Mouse (Mus musculus): ENCODE data around the gene Nfatc3. TPM values are rescaled to one million over a fixed set of nuclear protein-coding genes. Genes with fewer than 3 reads are reported as not detected.

Gene Nfatc3
- 124 TPM for polyA plus RNA-seq (2014; fragmentation: Illumina TruSeq; extraction: RNeasy Lipid Tissue Mini Kit (QIAGEN cat#74804); ENCODE audit: low read depth, low replicate concordance)

DNA sequence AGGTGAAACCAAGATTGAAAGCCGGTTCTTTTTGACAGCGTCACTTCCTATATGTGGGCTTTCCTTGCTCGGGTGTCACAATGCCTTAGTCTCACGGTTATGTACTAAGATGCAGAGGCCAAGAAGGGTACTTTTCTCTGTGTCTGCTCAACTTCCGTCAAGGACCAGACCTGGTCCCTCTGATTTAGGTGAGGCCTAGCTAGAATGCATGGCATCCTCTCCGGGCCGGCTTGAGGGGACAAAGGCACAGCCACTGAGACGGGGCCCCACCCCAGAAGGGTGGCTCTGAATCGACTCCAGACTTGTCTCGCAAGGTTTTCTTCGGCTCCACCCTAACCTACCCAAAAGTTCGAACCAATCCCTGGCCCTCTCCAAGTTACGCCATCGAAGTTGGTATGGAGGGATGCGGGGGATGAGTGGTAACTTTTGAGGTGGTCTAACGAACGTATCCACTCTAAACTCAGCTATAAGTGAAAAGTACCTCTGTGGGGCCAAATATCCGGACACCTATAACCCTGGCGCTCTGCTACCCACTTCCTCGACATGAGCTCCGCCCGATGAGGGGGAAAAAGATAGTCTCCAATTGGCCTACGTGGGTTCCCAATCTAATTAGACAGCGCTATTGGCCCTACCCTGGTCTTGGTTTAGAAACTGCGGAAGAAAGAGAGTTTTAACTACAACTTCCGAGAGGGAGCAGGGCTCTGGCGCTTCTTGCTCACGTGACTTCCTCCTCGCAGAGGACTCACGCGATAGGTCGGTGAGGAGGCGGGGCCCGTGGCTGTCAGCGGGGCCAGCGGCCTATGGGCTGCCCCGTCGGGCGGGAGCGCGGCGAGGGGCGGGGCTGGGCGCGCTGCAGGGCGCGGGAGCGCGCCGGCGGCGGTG, at the start of gene Nfatc3:
Gene Nfatc3, plus strand, starts transcription at position 110 of the 882 bp plus-strand sequence.

DNA sequence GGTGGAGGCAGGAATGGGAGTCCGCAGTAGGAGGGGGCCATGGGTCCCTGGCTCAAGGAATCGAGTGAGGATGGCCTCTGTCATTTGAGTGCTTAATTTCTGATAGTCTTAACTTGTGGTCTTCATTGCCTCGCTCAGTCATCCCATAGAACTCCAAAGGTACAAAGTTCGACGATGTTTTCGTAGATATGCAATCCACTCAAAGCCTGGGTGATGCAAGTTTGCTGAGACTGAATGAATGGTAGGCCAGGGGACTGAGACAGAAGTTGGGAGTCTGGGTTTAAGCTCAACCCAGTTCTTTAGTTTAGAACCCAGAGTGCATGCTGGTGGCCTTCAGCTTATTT, 47.0 kb upstream of the Nfatc3 start, which contains the start of gene Ddx28:
Gene Ddx28, minus strand, starts transcription at position 240 of the 344 bp plus-strand sequence.

DNA sequence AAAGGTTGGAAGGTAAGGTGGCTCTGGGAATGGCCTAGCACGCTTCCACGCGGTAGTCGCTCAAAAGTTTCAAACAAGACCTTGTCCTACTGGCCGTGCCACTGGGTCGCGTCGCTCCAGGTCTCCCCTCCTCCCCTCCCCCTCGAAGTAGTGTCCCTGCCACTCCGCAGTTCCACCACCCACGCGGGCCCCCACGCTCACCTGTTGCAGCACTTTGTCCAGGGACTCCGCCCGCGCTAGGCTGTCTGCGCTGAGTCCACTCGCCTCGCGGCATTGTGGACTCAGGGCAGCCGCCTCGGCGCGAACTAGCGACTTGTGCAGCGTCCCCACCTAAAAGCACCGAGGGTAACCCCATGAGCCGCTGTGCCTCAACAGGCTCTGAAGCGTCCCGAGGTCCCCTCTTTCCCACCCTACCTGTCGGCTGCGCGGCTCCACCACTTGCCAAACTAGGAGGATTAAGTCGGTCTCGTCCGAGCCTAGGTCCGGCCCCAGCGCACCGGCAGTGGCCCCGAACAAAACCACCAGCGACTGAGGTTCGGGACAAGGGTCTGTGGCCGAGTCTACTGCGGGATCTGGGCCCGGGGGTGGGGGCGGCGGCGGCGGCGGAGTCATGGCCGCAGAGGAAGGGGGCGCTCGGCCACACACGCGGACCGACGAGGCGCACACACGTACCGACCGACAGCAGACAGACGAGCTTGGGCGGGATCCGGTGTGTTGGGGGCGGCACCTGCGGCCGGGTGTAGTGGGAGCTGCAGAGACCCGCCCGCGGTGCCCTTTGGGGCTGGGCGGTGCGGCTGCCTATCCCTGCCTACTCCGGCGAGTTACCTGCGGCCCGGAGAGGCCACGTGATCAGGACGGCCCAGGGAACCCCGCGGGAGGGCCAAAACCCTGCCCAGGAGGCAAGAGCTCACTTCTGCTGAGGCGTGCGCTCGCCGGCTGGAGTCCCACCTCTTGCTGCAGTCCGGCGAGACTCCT, 77.8 kb downstream of the Nfatc3 start, which contains the start of gene Esrp2:
Gene Esrp2, minus strand, starts transcription at position 819 of the 975 bp plus-strand sequence.

DNA sequence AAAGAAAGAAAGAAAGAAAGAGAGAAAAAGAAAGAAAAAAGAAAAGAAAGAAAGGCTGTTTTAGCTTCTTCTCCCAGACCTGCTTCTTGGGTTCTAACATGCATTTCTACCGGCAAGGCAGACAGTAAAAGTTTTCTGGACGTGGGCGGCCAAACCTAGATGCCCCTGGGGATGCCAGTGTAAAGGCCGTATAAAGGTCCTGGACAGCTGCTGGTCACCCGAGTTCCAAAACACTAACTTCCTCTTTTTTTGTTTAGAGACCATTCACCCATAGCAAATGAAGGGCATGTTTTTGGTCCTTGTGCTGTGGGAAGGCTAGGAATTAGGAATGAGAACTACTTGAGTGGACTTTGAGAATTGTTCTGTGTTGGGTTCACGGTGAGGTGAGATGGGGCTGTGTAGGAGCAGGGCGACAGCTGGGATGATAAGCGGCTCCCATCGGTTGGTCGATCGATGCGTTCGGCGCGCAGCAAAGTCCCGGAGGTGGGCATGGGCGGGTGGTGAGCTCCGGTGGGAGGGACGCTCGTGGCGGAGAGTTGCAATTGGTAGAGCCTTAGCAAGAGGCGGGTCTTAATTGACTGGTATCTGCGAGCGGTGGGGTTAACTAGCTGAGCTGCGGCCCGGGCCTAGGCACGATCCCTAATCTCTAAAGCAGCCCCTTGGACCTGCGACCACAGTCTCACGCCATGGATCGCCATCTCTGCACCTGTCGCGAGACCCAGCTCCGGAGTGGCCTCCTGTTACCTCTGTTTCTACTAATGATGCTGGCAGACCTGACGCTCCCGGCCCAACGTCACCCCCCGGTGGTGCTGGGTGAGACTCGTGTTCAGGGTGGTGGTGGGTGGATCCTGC, 91.4 kb downstream of the Nfatc3 start, which contains the start of gene Pla2g15:
Gene Pla2g15, plus strand, starts transcription at position 599 of the 852 bp plus-strand sequence.

DNA sequence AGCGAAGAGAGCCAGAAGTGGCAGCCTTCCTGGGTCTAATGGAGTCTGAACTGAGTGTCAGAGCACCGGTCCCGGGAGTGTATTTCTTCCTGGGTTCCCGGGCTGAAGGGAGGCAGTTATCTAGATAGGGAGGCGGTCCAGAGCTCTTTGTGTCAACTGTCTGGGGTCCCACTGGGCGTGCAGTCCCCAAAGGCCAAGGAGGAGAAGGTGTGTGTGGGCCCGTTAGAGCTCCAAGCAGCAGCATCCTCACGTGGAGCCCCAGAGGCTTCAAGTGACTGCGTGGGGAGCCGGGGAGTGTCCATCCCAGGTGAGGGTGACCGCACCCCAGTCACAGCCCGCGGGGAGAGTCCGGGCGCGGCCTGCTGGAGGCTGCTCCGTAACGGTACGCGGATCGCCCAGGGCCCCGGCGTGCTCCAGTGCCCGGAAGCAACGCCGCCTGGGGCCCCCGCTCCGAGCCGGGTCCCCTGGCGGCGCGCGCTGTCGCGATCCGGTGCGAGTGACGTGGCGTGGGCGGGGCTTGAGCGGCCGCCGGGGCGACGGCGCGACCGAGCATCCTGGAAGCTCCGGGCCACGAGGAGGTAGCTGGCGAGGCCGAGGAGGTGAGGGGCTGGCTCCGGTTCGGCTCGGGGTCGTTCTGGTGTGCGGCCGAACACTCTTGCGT, 109.8 kb downstream of the Nfatc3 start, which contains the start of gene Slc7a6:
Gene Slc7a6, plus strand, starts transcription at position 502 of the 661 bp plus-strand sequence.

Other genes starting within 250 kb of the Nfatc3 start
- 6.5 TPM for gene Ranbp10, start 231.5 kb upstream of the Nfatc3 start, polyA plus RNA-seq (2014; fragmentation: Illumina TruSeq; extraction: RNeasy Lipid Tissue Mini Kit (QIAGEN cat#74804); ENCODE audit: low read depth, low replicate concordance)
- not detected for gene Tsnaxip1, start 231.1 kb upstream of the Nfatc3 start, polyA plus RNA-seq (2014; fragmentation: Illumina TruSeq; extraction: RNeasy Lipid Tissue Mini Kit (QIAGEN cat#74804); ENCODE audit: low read depth, low replicate concordance)
- gene Cenpt, start 205.6 kb upstream of the Nfatc3 start, polyA plus RNA-seq (2014; fragmentation: Illumina TruSeq; extraction: RNeasy Lipid Tissue Mini Kit (QIAGEN cat#74804); ENCODE audit: low read depth, low replicate concordance): 0.99 TPM
- gene Thap11, start 203.7 kb upstream of the Nfatc3 start, polyA plus RNA-seq (2014; fragmentation: Illumina TruSeq; extraction: RNeasy Lipid Tissue Mini Kit (QIAGEN cat#74804); ENCODE audit: low read depth, low replicate concordance): 11.8 TPM
- gene Nutf2, start 198.3 kb upstream of the Nfatc3 start, polyA plus RNA-seq (2014; fragmentation: Illumina TruSeq; extraction: RNeasy Lipid Tissue Mini Kit (QIAGEN cat#74804); ENCODE audit: low read depth, low replicate concordance): 80.1 TPM
- 2.9 TPM for gene Edc4, start 178.0 kb upstream of the Nfatc3 start, polyA plus RNA-seq (2014; fragmentation: Illumina TruSeq; extraction: RNeasy Lipid Tissue Mini Kit (QIAGEN cat#74804); ENCODE audit: low read depth, low replicate concordance)
- gene Nrn1l, start 165.3 kb upstream of the Nfatc3 start, polyA plus RNA-seq (2014; fragmentation: Illumina TruSeq; extraction: RNeasy Lipid Tissue Mini Kit (QIAGEN cat#74804); ENCODE audit: low read depth, low replicate concordance): not detected
- 4.8 TPM for gene Pskh1, start 158.4 kb upstream of the Nfatc3 start, polyA plus RNA-seq (2014; fragmentation: Illumina TruSeq; extraction: RNeasy Lipid Tissue Mini Kit (QIAGEN cat#74804); ENCODE audit: low read depth, low replicate concordance)
- gene Ctrl, start 125.0 kb upstream of the Nfatc3 start, polyA plus RNA-seq (2014; fragmentation: Illumina TruSeq; extraction: RNeasy Lipid Tissue Mini Kit (QIAGEN cat#74804); ENCODE audit: low read depth, low replicate concordance): 0.76 TPM
- 1.2 TPM for gene Psmb10, start 120.4 kb upstream of the Nfatc3 start, polyA plus RNA-seq (2014; fragmentation: Illumina TruSeq; extraction: RNeasy Lipid Tissue Mini Kit (QIAGEN cat#74804); ENCODE audit: low read depth, low replicate concordance)
- not detected for gene Lcat, start 115.5 kb upstream of the Nfatc3 start, polyA plus RNA-seq (2014; fragmentation: Illumina TruSeq; extraction: RNeasy Lipid Tissue Mini Kit (QIAGEN cat#74804); ENCODE audit: low read depth, low replicate concordance)
- gene Slc12a4, start 92.7 kb upstream of the Nfatc3 start, polyA plus RNA-seq (2014; fragmentation: Illumina TruSeq; extraction: RNeasy Lipid Tissue Mini Kit (QIAGEN cat#74804); ENCODE audit: low read depth, low replicate concordance): 4.4 TPM
- not detected for gene Dpep3, start 79.4 kb upstream of the Nfatc3 start, polyA plus RNA-seq (2014; fragmentation: Illumina TruSeq; extraction: RNeasy Lipid Tissue Mini Kit (QIAGEN cat#74804); ENCODE audit: low read depth, low replicate concordance)
- gene Dus2, start 67.5 kb upstream of the Nfatc3 start, polyA plus RNA-seq (2014; fragmentation: Illumina TruSeq; extraction: RNeasy Lipid Tissue Mini Kit (QIAGEN cat#74804); ENCODE audit: low read depth, low replicate concordance): 2.3 TPM
- not detected for gene Dpep2nb, start 52.9 kb upstream of the Nfatc3 start, polyA plus RNA-seq (2014; fragmentation: Illumina TruSeq; extraction: RNeasy Lipid Tissue Mini Kit (QIAGEN cat#74804); ENCODE audit: low read depth, low replicate concordance)
- gene Ddx28, start 47.0 kb upstream of the Nfatc3 start, polyA plus RNA-seq (2014; fragmentation: Illumina TruSeq; extraction: RNeasy Lipid Tissue Mini Kit (QIAGEN cat#74804); ENCODE audit: low read depth, low replicate concordance): 6.2 TPM
- gene Esrp2, start 78.1 kb downstream of the Nfatc3 start, polyA plus RNA-seq (2014; fragmentation: Illumina TruSeq; extraction: RNeasy Lipid Tissue Mini Kit (QIAGEN cat#74804); ENCODE audit: low read depth, low replicate concordance): 0.70 TPM
- 10.3 TPM for gene Pla2g15, start 91.6 kb downstream of the Nfatc3 start, polyA plus RNA-seq (2014; fragmentation: Illumina TruSeq; extraction: RNeasy Lipid Tissue Mini Kit (QIAGEN cat#74804); ENCODE audit: low read depth, low replicate concordance)
- gene Slc7a6, start 110.0 kb downstream of the Nfatc3 start, polyA plus RNA-seq (2014; fragmentation: Illumina TruSeq; extraction: RNeasy Lipid Tissue Mini Kit (QIAGEN cat#74804); ENCODE audit: low read depth, low replicate concordance): 14.3 TPM
- 27.5 TPM for gene Slc7a6os, start 152.1 kb downstream of the Nfatc3 start, polyA plus RNA-seq (2014; fragmentation: Illumina TruSeq; extraction: RNeasy Lipid Tissue Mini Kit (QIAGEN cat#74804); ENCODE audit: low read depth, low replicate concordance)
- gene Prmt7, start 152.1 kb downstream of the Nfatc3 start, polyA plus RNA-seq (2014; fragmentation: Illumina TruSeq; extraction: RNeasy Lipid Tissue Mini Kit (QIAGEN cat#74804); ENCODE audit: low read depth, low replicate concordance): 8.4 TPM

Measured in adrenal gland, adult 10 weeks (tissue).